Mouse (Mus musculus): Measurements from ENCODE around the gene Hira. TPM values are rescaled to one million over a fixed set of nuclear protein-coding genes. Genes with fewer than 3 reads are reported as not detected.
"Not testable (repeated sequence)": the region's sequence is repeated elsewhere in the genome, so short reads cannot be mapped to it uniquely, and the experiment has no call there.

The Hira gene
- polyA plus RNA-seq, 1 experiment from 2014 or later = 9.2 TPM

DNA sequence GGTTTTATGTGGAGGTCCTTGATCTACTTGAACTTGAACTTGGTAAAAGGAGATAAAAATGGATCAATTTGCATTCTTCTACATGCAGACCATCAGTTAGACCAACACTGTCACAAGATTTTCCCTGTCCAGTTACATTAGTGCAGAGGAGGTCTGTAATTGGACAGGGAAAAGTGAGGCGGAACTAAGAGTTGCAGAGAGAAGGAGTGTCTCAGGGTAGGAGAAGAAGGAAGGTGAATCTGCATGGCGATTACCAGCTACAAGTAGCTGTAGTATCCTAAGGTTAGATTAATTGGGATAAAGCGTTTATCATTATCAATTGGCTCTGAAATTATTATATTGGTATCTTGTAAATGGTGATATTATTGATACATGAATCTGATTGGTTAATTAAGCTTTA lies 109.5 kb downstream of the Hira start:
- WGBS (ENCODE audit: insufficient replicate concordance) = 73% methylated on average over 3 of the region's 3 CpGs
- H3K4me3 ChIP-seq (ENCODE audit: low read depth, low read length) = no peak overlapping the region
- ATAC-seq (replicated peaks; ENCODE audit: insufficient number of reproducible peaks, low FRiP score, low TSS enrichment) = no peak
- H3K4me1 ChIP-seq (ENCODE audit: control insufficient read depth, insufficient read depth, low read length) = no peaks in the 10 kb centered on the region
- no peaks in the 10 kb centered on the region for H3K9me3 ChIP-seq (replicated peaks; ENCODE audit: control insufficient read depth, low read length)
- H3K9ac ChIP-seq (ENCODE audit: low read depth, low read length) = no peak overlapping the region
- H3K36me3 ChIP-seq (ENCODE audit: control insufficient read depth, insufficient read depth, low read length) = no peaks in the 10 kb centered on the region
- no peak overlapping the region for H3K4me2 ChIP-seq
- no peak overlapping the region for H3K27ac ChIP-seq (ENCODE audit: low read depth, low read length)
- H3K27me3 ChIP-seq (ENCODE audit: control insufficient read depth, insufficient read depth, low read length) = no peaks in the 10 kb centered on the region

DNA sequence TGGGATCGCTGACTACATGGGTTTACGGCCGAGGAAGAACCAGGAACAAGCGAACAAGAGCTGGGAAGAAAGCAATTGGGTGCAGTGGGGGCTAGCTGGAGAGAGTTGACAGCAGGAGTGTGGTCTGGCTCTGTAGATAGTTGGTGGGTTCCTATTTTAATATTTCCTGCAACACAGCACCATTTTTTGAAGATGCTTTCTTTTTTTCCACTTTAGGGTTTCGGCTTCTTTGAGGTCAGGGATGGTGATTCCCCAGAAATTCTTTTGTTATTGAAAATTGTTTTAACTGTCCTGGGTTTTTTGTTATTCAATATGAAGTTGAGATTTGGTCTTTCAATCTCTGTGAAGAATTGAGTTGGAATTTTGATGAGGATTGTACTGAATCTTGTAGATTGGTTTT lies 110.0 kb downstream of the Hira start:
- H3K4me1 ChIP-seq (ENCODE audit: control insufficient read depth, insufficient read depth, low read length) = no peaks in the 10 kb centered on the region
- H3K4me3 ChIP-seq (ENCODE audit: low read depth, low read length) = no peak overlapping the region
- H3K27ac ChIP-seq (ENCODE audit: low read depth, low read length) = no peak overlapping the region
- no peak for ATAC-seq (replicated peaks; ENCODE audit: insufficient number of reproducible peaks, low FRiP score, low TSS enrichment)
- H3K4me2 ChIP-seq = no peak overlapping the region
- H3K36me3 ChIP-seq (ENCODE audit: control insufficient read depth, insufficient read depth, low read length) = no peaks in the 10 kb centered on the region
- H3K9me3 ChIP-seq (replicated peaks; ENCODE audit: control insufficient read depth, low read length) = no peaks in the 10 kb centered on the region
- H3K9ac ChIP-seq (ENCODE audit: low read depth, low read length) = no peak overlapping the region
- WGBS (ENCODE audit: insufficient replicate concordance) = 82% methylated on average over 5 of the region's 5 CpGs
- no peaks in the 10 kb centered on the region for H3K27me3 ChIP-seq (ENCODE audit: control insufficient read depth, insufficient read depth, low read length)

DNA sequence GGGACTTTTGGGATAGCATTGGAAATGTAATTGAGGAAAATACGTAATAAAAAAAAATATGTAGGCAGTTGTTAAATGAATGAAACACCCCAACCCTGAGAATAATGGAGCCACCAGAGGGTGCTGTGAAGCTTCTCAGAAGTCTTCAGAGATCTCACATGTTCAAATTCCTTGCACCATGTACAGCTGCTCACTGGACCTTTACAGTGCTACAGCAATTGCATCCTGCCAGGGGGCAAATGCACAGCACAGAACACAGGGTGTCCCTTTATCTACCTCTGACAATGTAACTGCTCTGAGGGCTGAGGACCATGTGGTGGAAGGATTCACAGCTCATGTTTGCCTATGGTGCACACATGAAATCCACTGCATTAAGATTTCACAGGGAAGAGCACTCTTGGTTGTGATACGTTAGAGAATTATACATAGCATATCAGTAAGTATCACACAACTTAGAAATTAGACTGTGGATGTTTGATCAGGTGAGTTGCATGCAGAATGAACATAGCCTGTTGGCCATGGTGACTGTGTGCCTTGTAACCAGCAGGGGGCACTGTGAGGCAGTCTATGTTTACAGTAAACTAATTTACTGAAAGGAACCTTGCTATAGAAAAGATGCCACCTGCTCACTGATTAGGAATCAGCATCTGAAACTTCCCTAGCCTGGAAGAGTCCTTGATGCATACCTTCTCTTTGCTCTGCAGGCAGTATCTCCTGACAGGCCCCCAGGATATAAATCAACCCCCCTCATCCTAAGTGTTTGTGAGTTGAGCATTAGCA lies 126.0 kb downstream of the Hira start:
- H3K4me1 ChIP-seq (ENCODE audit: control insufficient read depth, insufficient read depth, low read length); H3K4me2 ChIP-seq; H3K27me3 ChIP-seq (ENCODE audit: control insufficient read depth, insufficient read depth, low read length); H3K36me3 ChIP-seq (ENCODE audit: control insufficient read depth, insufficient read depth, low read length); ATAC-seq (replicated peaks; ENCODE audit: insufficient number of reproducible peaks, low FRiP score, low TSS enrichment); H3K27ac ChIP-seq (ENCODE audit: low read depth, low read length); H3K9ac ChIP-seq (ENCODE audit: low read depth, low read length); H3K9me3 ChIP-seq (replicated peaks; ENCODE audit: control insufficient read depth, low read length); H3K4me3 ChIP-seq (ENCODE audit: low read depth, low read length): not testable (repeated sequence)
- WGBS (ENCODE audit: insufficient replicate concordance) = 27% methylated on average over 2 of the region's 2 CpGs

DNA sequence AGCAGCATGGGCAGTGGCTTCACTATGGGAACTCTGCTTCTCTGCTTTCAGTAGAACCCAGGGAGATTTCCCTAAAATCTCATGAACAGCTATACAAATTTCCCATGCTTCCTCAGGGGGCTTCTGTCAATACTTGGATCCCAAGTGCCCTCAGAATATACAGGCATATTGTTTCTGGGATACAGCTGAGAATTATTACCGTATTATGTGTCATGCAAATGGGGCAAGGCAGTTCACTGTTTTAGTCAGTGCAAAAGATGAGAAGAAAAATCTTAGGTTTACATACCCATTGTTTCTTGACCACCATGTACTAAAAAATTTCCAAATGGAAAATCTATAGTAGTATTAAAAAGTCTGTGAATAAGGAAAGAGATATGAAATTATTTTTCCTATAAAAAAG lies 126.9 kb downstream of the Hira start:
- H3K4me1 ChIP-seq (ENCODE audit: control insufficient read depth, insufficient read depth, low read length) = no peaks in the 10 kb centered on the region
- no peak for ATAC-seq (replicated peaks; ENCODE audit: insufficient number of reproducible peaks, low FRiP score, low TSS enrichment)
- no peaks in the 10 kb centered on the region for H3K9me3 ChIP-seq (replicated peaks; ENCODE audit: control insufficient read depth, low read length)
- 76% methylated on average over 1 of the region's 1 CpGs for WGBS (ENCODE audit: insufficient replicate concordance)
- no peaks in the 10 kb centered on the region for H3K27me3 ChIP-seq (ENCODE audit: control insufficient read depth, insufficient read depth, low read length)
- H3K27ac ChIP-seq (ENCODE audit: low read depth, low read length) = no peak overlapping the region
- no peak overlapping the region for H3K4me3 ChIP-seq (ENCODE audit: low read depth, low read length)
- no peak overlapping the region for H3K9ac ChIP-seq (ENCODE audit: low read depth, low read length)
- H3K4me2 ChIP-seq = no peak overlapping the region
- H3K36me3 ChIP-seq (ENCODE audit: control insufficient read depth, insufficient read depth, low read length) = no peaks in the 10 kb centered on the region

DNA sequence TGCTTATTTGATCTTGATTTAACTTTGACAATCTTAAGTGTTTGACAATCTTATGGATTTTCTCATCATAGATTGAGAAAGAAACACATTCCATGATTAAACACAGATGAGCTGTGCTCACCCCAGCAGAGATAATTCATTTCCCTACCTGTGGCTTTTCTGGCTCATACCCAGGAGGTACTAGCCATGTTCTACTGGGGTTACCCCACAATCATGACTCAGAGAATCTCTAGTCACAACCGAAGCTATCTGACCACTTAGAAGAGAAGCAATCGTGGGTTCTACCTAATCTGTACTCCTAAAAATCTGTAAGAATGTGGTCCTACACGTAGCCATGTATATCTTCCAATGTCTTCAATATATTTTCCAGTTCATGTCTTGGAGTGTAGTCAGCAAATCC lies 128.5 kb downstream of the Hira start:
- Histone ChIP-seq H3K9ac (ENCODE audit: low read depth, low read length) (no peak overlapping the region), H3K36me3 (ENCODE audit: control insufficient read depth, insufficient read depth, low read length) (no peaks in the 10 kb centered on the region), H3K9me3 (replicated peaks; ENCODE audit: control insufficient read depth, low read length) (no peaks in the 10 kb centered on the region), H3K4me2 (no peak overlapping the region), H3K27ac (ENCODE audit: low read depth, low read length) (no peak overlapping the region), H3K4me1 (ENCODE audit: control insufficient read depth, insufficient read depth, low read length) (no peaks in the 10 kb centered on the region), H3K27me3 (ENCODE audit: control insufficient read depth, insufficient read depth, low read length) (no peaks in the 10 kb centered on the region), H3K4me3 (ENCODE audit: low read depth, low read length) (no peak overlapping the region)
- ATAC-seq (replicated peaks; ENCODE audit: insufficient number of reproducible peaks, low FRiP score, low TSS enrichment) = no peak
- WGBS (ENCODE audit: insufficient replicate concordance) = 70% methylated on average over 3 of the region's 3 CpGs

DNA sequence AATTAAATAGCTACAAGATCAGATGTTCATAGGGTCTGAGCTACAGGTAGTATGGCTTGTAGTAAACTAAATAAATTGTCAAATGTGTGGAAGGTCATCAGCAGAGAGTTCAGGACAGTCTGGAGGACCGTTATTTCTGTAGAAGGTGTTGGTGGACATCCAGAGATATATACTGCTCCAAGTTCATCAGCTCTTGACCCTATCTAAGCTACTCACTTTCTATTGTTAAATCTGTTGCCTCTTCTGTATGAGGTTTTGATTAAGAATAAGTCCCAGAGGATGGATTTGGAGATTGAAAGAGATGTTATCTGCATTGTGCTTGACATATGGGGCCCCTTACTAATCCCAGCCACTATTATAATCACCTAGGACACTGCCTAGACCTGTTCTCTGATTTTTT lies 129.9 kb downstream of the Hira start:
- no peak overlapping the region for H3K4me3 ChIP-seq (ENCODE audit: low read depth, low read length)
- H3K9ac ChIP-seq (ENCODE audit: low read depth, low read length) = no peak overlapping the region
- no peak overlapping the region for H3K4me2 ChIP-seq
- H3K27me3 ChIP-seq (ENCODE audit: control insufficient read depth, insufficient read depth, low read length) = no peaks in the 10 kb centered on the region
- no peaks in the 10 kb centered on the region for H3K4me1 ChIP-seq (ENCODE audit: control insufficient read depth, insufficient read depth, low read length)
- no peaks in the 10 kb centered on the region for H3K9me3 ChIP-seq (replicated peaks; ENCODE audit: control insufficient read depth, low read length)
- no peak for ATAC-seq (replicated peaks; ENCODE audit: insufficient number of reproducible peaks, low FRiP score, low TSS enrichment)
- no peaks in the 10 kb centered on the region for H3K36me3 ChIP-seq (ENCODE audit: control insufficient read depth, insufficient read depth, low read length)
- WGBS (ENCODE audit: insufficient replicate concordance) = 68% methylated on average over 1 of the region's 1 CpGs
- no peak overlapping the region for H3K27ac ChIP-seq (ENCODE audit: low read depth, low read length)

DNA sequence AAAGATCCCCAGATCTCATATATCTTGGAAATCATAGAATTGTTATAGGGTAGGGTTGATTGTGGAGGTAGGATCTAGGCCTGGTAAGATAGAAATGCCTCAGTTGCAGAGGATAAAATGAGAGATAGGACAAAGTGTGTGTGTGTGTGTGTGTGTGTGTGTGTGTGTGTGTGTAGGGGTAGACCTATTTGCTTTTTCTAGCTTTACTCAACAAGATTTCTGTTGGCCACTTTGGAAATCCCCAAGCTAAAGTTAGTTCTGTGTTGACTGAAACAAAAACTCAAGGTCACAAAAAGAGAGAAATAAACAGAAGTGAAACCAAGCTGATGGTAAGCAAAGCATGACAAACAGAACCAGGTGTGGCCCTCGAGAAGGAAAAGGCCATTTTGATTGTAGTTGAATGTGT lies 130.4 kb downstream of the Hira start:
- 50% methylated on average over 1 of the region's 1 CpGs for WGBS (ENCODE audit: insufficient replicate concordance)

DNA sequence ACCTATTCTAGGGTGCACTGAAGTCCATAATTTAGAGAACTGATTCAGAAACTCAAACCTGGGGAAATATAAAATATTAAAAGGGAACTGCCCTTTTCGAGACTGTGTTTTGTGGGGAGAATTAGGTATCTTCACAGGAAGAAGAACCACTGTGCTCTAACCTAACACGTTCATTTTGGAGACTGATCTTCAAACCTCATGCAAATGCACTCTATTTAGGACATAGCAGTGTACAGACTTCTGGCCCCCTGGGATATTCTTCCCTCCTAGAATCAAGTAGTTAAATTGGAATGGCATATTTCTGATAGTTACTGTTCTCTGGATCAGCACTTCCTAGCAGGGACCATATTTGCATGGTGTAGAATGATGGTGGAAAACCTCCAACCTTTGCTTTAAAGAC lies 133.9 kb downstream of the Hira start:
- H3K4me1 ChIP-seq (ENCODE audit: control insufficient read depth, insufficient read depth, low read length) = no peaks in the 10 kb centered on the region
- no peak overlapping the region for H3K9ac ChIP-seq (ENCODE audit: low read depth, low read length)
- no peak overlapping the region for H3K27ac ChIP-seq (ENCODE audit: low read depth, low read length)
- H3K27me3 ChIP-seq (ENCODE audit: control insufficient read depth, insufficient read depth, low read length) = no peaks in the 10 kb centered on the region
- H3K4me2 ChIP-seq = no peak overlapping the region
- H3K9me3 ChIP-seq (replicated peaks; ENCODE audit: control insufficient read depth, low read length) = no peaks in the 10 kb centered on the region
- no peaks in the 10 kb centered on the region for H3K36me3 ChIP-seq (ENCODE audit: control insufficient read depth, insufficient read depth, low read length)
- 60% methylated on average over 2 of the region's 2 CpGs for WGBS (ENCODE audit: insufficient replicate concordance)
- no peak for ATAC-seq (replicated peaks; ENCODE audit: insufficient number of reproducible peaks, low FRiP score, low TSS enrichment)
- H3K4me3 ChIP-seq (ENCODE audit: low read depth, low read length) = no peak overlapping the region

More for the DNA sequence above, 130.4 kb downstream of the Hira start:
- not testable (repeated sequence) for H3K9me3 ChIP-seq (replicated peaks; ENCODE audit: control insufficient read depth, low read length); H3K27me3 ChIP-seq (ENCODE audit: control insufficient read depth, insufficient read depth, low read length); H3K4me1 ChIP-seq (ENCODE audit: control insufficient read depth, insufficient read depth, low read length); H3K36me3 ChIP-seq (ENCODE audit: control insufficient read depth, insufficient read depth, low read length); H3K27ac ChIP-seq (ENCODE audit: low read depth, low read length); H3K9ac ChIP-seq (ENCODE audit: low read depth, low read length); H3K4me2 ChIP-seq; ATAC-seq (replicated peaks; ENCODE audit: insufficient number of reproducible peaks, low FRiP score, low TSS enrichment); H3K4me3 ChIP-seq (ENCODE audit: low read depth, low read length)

DNA sequence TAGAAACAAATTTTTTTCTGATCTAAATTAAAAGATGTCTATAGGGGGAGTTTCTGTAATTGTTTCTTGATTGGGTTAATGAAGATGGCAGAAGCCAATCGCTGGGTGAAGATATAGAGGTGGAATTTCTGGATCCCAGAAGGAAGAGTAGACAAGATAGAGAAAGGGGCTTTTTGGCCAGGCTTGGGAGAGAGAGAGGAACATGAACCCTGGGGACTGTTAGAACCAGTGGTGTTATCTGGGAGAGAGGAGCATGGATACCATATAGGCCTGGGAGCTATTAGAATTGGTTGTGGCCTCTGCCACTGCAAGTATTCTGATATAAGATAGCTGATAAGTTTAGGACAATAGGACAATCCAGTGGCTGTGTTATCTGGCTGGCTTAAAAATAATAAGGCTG lies 136.7 kb downstream of the Hira start:
- Histone ChIP-seq H3K36me3 (ENCODE audit: control insufficient read depth, insufficient read depth, low read length) (no peaks in the 10 kb centered on the region), H3K9ac (ENCODE audit: low read depth, low read length) (no peak overlapping the region), H3K4me2 (no peak overlapping the region), H3K27ac (ENCODE audit: low read depth, low read length) (no peak overlapping the region), H3K9me3 (replicated peaks; ENCODE audit: control insufficient read depth, low read length) (no peaks in the 10 kb centered on the region), H3K4me3 (ENCODE audit: low read depth, low read length) (no peak overlapping the region), H3K4me1 (ENCODE audit: control insufficient read depth, insufficient read depth, low read length) (no peaks in the 10 kb centered on the region), H3K27me3 (ENCODE audit: control insufficient read depth, insufficient read depth, low read length) (no peaks in the 10 kb centered on the region)
- ATAC-seq (replicated peaks; ENCODE audit: insufficient number of reproducible peaks, low FRiP score, low TSS enrichment) = no peak
- 79% methylated on average over 1 of the region's 1 CpGs for WGBS (ENCODE audit: insufficient replicate concordance)
